Mouse (Mus musculus) embryonic facial prominence, embryonic 13.5 days (tissue): ENCODE measurements around the gene Slc44a5. TPM values are rescaled to one million over a fixed set of nuclear protein-coding genes. Genes with fewer than 3 reads are reported as not detected.

Experiments used
- ATAC-seq: fragments of 200-750 bp; cut with Nextera tagmentation; 2 replicates; pipeline ENCODE4 v1.8.0; 2017; ENCODE audit warnings: low read depth; ENCODE audit not compliant: insufficient number of reproducible peaks, insufficient read depth, low FRiP score, low TSS enrichment
- H3K27ac ChIP-seq: fragments of 300-500 bp; sonication (generic); 2 replicates; pipeline ENCODE4 v1.5.1; 2015; ENCODE audit warnings: moderate library complexity, mild to moderate bottlenecking, inconsistent platforms
- H3K27me3 ChIP-seq: fragments of 300-500 bp; sonication (generic); 2 replicates; pipeline ENCODE4 v1.6.1; 2015; ENCODE audit warnings: mild to moderate bottlenecking, inconsistent platforms
- H3K36me3 ChIP-seq: fragments of 300-500 bp; sonication (generic); 2 replicates; pipeline ENCODE4 v1.6.1; 2015; ENCODE audit warnings: mild to moderate bottlenecking, inconsistent platforms
- H3K4me1 ChIP-seq: fragments of 300-500 bp; sonication (generic); 2 replicates; pipeline ENCODE4 v1.6.1; 2015; ENCODE audit warnings: inconsistent platforms
- H3K4me2 ChIP-seq: fragments of 300-500 bp; sonication (generic); 2 replicates; pipeline ENCODE4 v1.6.1; 2015; ENCODE audit warnings: moderate library complexity, mild to moderate bottlenecking, inconsistent platforms
- H3K4me3 ChIP-seq: fragments of 300-500 bp; sonication (generic); 2 replicates; pipeline ENCODE4 v1.5.1; 2015; ENCODE audit warnings: mild to moderate bottlenecking, inconsistent platforms
- H3K9ac ChIP-seq: fragments of 300-500 bp; sonication (generic); 2 replicates; pipeline ENCODE4 v1.6.1; 2015; ENCODE audit warnings: mild to moderate bottlenecking, inconsistent platforms
- H3K9me3 ChIP-seq: fragments of 300-500 bp; sonication (generic); 2 replicates; pipeline ENCODE4 v1.6.1; 2016; ENCODE audit warnings: inconsistent platforms
- WGBS: fragments of 180-500 bp; shearing (Covaris S2); methylation state at CpG from one replicate; pipeline ENCODE4 v1.1.7; 2015; ENCODE audit warnings: mixed read lengths; 5-methylcytosine and 5-hydroxymethylcytosine counted together
- polyA plus RNA-seq: library from polyadenylated mRNA; unstranded; fragments of >200 nt; fragmentation: Nextera tagmentation; extraction: Ambion mirVana; gene quantifications from 2 replicates; pipeline ENCODE4 v1.2.1, GENCODE M21; 2015

Gene Slc44a5
- polyA plus RNA-seq, 1 experiment from 2014 or later, result 2.2 TPM

GRCm38 (mm10) chr3:154208479-154208878 lies 235.2 kb downstream of the Slc44a5 start:
- H3K4me3 ChIP-seq, result no peak overlapping the region
- H3K36me3 ChIP-seq, result no peaks in the 10 kb centered on the region
- no peak overlapping the region for H3K27ac ChIP-seq
- H3K9me3 ChIP-seq, result no peaks in the 10 kb centered on the region
- H3K9ac ChIP-seq, result no peak overlapping the region
- ATAC-seq, result no peak
- WGBS, result 89% methylated on average over 2 of the region's 2 CpGs
- no peaks in the 10 kb centered on the region for H3K4me1 ChIP-seq
- no peaks in the 10 kb centered on the region for H3K27me3 ChIP-seq
- no peak overlapping the region for H3K4me2 ChIP-seq

- Histone ChIP-seq H3K4me1 (no peaks in the 10 kb centered on the region), H3K4me2 (no peak overlapping the region), H3K27me3 (no peaks in the 10 kb centered on the region), H3K4me3 (no peak overlapping the region), H3K9me3 (no peaks in the 10 kb centered on the region), H3K9ac (no peak overlapping the region), H3K27ac (no peak overlapping the region), H3K36me3 (no peaks in the 10 kb centered on the region)
- ATAC-seq, result no peak
- WGBS, result 25% methylated on average over 4 of the region's 4 CpGs
Measured at GRCm38 (mm10) chr3:154209201-154209754, 236.0 kb downstream of the Slc44a5 start.

GRCm38 (mm10) chr3:154209776-154210430 lies 236.7 kb downstream of the Slc44a5 start:
- Histone ChIP-seq H3K4me2 (no peak overlapping the region), H3K4me3 (no peak overlapping the region), H3K27me3 (no peaks in the 10 kb centered on the region), H3K9ac (no peak overlapping the region), H3K36me3 (no peaks in the 10 kb centered on the region), H3K27ac (no peak overlapping the region), H3K9me3 (no peaks in the 10 kb centered on the region), H3K4me1 (no peaks in the 10 kb centered on the region)
- no peak for ATAC-seq
- 25% methylated on average over 4 of the region's 4 CpGs for WGBS

- H3K36me3 ChIP-seq, result no peaks in the 10 kb centered on the region
- no peaks in the 10 kb centered on the region for H3K27me3 ChIP-seq
- no peak overlapping the region for H3K4me3 ChIP-seq
- H3K27ac ChIP-seq, result no peak overlapping the region
- no peak overlapping the region for H3K9ac ChIP-seq
- no peak for ATAC-seq
- H3K4me1 ChIP-seq, result no peaks in the 10 kb centered on the region
- no peaks in the 10 kb centered on the region for H3K9me3 ChIP-seq
- H3K4me2 ChIP-seq, result no peak overlapping the region
- WGBS, result 47% methylated on average over 10 of the region's 10 CpGs
Measured at GRCm38 (mm10) chr3:154210431-154211055, 237.3 kb downstream of the Slc44a5 start.

- no peaks in the 10 kb centered on the region for H3K27me3 ChIP-seq
- no peak for ATAC-seq
- H3K4me2 ChIP-seq, result no peak overlapping the region
- WGBS, result 87% methylated on average over 2 of the region's 2 CpGs
- H3K4me1 ChIP-seq, result no peaks in the 10 kb centered on the region
- H3K9me3 ChIP-seq, result no peaks in the 10 kb centered on the region
- H3K36me3 ChIP-seq, result no peaks in the 10 kb centered on the region
- no peak overlapping the region for H3K4me3 ChIP-seq
- H3K9ac ChIP-seq, result no peak overlapping the region
- no peak overlapping the region for H3K27ac ChIP-seq
Measured at GRCm38 (mm10) chr3:154212551-154212950, 239.3 kb downstream of the Slc44a5 start.

GRCm38 (mm10) chr3:154215309-154215708 lies 242.1 kb downstream of the Slc44a5 start:
- Histone ChIP-seq H3K4me3 (no peak overlapping the region), H3K9ac (no peak overlapping the region), H3K4me2 (no peak overlapping the region), H3K9me3 (no peaks in the 10 kb centered on the region), H3K36me3 (no peaks in the 10 kb centered on the region), H3K27me3 (no peaks in the 10 kb centered on the region), H3K4me1 (no peaks in the 10 kb centered on the region), H3K27ac (no peak overlapping the region)
- ATAC-seq, result no peak
- WGBS, result 72% methylated on average over 7 of the region's 7 CpGs

GRCm38 (mm10) chr3:154215779-154216178 lies 242.5 kb downstream of the Slc44a5 start:
- no peaks in the 10 kb centered on the region for H3K4me1 ChIP-seq
- H3K4me2 ChIP-seq, result no peak overlapping the region
- H3K27ac ChIP-seq, result no peak overlapping the region
- no peak for ATAC-seq
- no peak overlapping the region for H3K9ac ChIP-seq
- H3K36me3 ChIP-seq, result no peaks in the 10 kb centered on the region
- H3K4me3 ChIP-seq, result no peak overlapping the region
- no peaks in the 10 kb centered on the region for H3K9me3 ChIP-seq
- no peaks in the 10 kb centered on the region for H3K27me3 ChIP-seq

GRCm38 (mm10) chr3:154222141-154222591 lies 248.9 kb downstream of the Slc44a5 start:
- H3K27me3 ChIP-seq, result no peaks in the 10 kb centered on the region
- no peak overlapping the region for H3K27ac ChIP-seq
- no peak overlapping the region for H3K4me3 ChIP-seq
- 0 out of 2 replicates have a peak, but pooled peaks have one; percentile 10 for ATAC-seq
- H3K4me1 ChIP-seq, result peaks cover 15% of the 10 kb centered on the region
- peak overlapping the region; percentile 2; the same call in 1 of the 2 replicates for H3K4me2 ChIP-seq
- H3K9me3 ChIP-seq, result no peaks in the 10 kb centered on the region
- H3K9ac ChIP-seq, result no peak overlapping the region
- no peaks in the 10 kb centered on the region for H3K36me3 ChIP-seq
- 28% methylated on average over 8 of the region's 8 CpGs for WGBS

GRCm38 (mm10) chr3:154222688-154223087 lies 249.5 kb downstream of the Slc44a5 start:
- no peaks in the 10 kb centered on the region for H3K9me3 ChIP-seq
- H3K9ac ChIP-seq, result no peak overlapping the region
- H3K27me3 ChIP-seq, result no peaks in the 10 kb centered on the region
- H3K36me3 ChIP-seq, result no peaks in the 10 kb centered on the region
- peaks cover 15% of the 10 kb centered on the region for H3K4me1 ChIP-seq
- WGBS, result 28% methylated on average over 4 of the region's 4 CpGs
- H3K4me3 ChIP-seq, result no peak overlapping the region
- peak overlapping the region; percentile 2; the same call in 1 of the 2 replicates for H3K4me2 ChIP-seq
- no peak overlapping the region for H3K27ac ChIP-seq
- 0 out of 2 replicates have a peak, but pooled peaks have one; percentile 26 for ATAC-seq

- ATAC-seq, result no peak
- no peak overlapping the region for H3K4me2 ChIP-seq
- H3K4me1 ChIP-seq, result peaks cover 15% of the 10 kb centered on the region
- WGBS, result 47% methylated on average over 10 of the region's 10 CpGs
- no peak overlapping the region for H3K4me3 ChIP-seq
- no peaks in the 10 kb centered on the region for H3K9me3 ChIP-seq
- H3K27me3 ChIP-seq, result no peaks in the 10 kb centered on the region
- H3K36me3 ChIP-seq, result no peaks in the 10 kb centered on the region
- no peak overlapping the region for H3K27ac ChIP-seq
- no peak overlapping the region for H3K9ac ChIP-seq
Measured at GRCm38 (mm10) chr3:154226100-154226752, 253.0 kb downstream of the Slc44a5 start.

- ATAC-seq, result no peak
- H3K27ac ChIP-seq, result no peak overlapping the region
- no peaks in the 10 kb centered on the region for H3K4me1 ChIP-seq
- no peaks in the 10 kb centered on the region for H3K36me3 ChIP-seq
- H3K4me3 ChIP-seq, result no peak overlapping the region
- H3K4me2 ChIP-seq, result no peak overlapping the region
- no peak overlapping the region for H3K9ac ChIP-seq
- H3K27me3 ChIP-seq, result no peaks in the 10 kb centered on the region
- peaks cover 9% of the 10 kb centered on the region; the same call in 1 of the 2 replicates for H3K9me3 ChIP-seq
- WGBS, result 77% methylated on average over 1 of the region's 1 CpGs
Measured at GRCm38 (mm10) chr3:154244932-154245331, 271.7 kb downstream of the Slc44a5 start.
